Mouse (Mus musculus) adrenal gland, postnatal 4 days (tissue): ENCODE data around the gene Nup62. TPM values are rescaled to one million over a fixed set of nuclear protein-coding genes. Genes with fewer than 3 reads are reported as not detected.
"Not testable (repeated sequence)": the region's sequence is repeated elsewhere in the genome, so short reads cannot be mapped to it uniquely, and the experiment has no call there.

Experiments used
- DNase-seq, 2 experiments: peaks; one replicate each; pipeline ENCODE4 v3.0.0; 2021 to 2022; ENCODE audit warnings: low spot score in 2 of 2, mixed read lengths in 2 of 2
- microRNA-seq: library from miRNA; unstranded; fragments of <30 nt; microRNA quantifications from one replicate; pipeline ENCODE4 v1.2.0, GENCODE M21; 2021
- total RNA-seq, 2 experiments: library from RNA; stranded (reverse); gene quantifications; 2 replicates each; pipeline ENCODE4 v1.2.3; 2021

Nup62 gene
- total RNA-seq, 2 experiments from 2014 or later = 60.1 to 65.5 TPM

DNA sequence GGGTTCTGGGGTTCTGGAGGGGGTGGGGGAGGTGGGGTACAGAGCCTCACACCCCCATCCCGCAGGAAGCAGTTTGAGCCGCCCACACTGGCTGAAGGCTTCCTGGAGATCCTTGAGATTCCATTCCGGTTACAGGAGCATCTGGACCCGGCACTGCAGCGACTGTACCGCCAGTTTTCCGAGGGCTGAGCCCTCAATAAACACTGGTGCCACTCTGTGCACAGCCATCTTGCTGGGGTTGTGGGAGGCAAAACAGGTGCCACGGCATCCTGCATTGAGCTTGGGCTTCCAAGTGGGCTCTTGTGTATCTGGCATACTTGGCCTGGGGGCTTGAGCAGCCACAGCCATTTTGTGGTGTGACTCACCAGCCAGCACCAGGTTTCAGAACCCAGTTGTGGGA is 46.5 kb downstream of the Nup62 start:
- no peak for DNase-seq

GRCm38 (mm10) chr7:44863210-44863609 is 47.3 kb downstream of the Nup62 start:
- no peak for DNase-seq

GRCm38 (mm10) chr7:44863982-44864494 is 48.1 kb downstream of the Nup62 start:
- DNase-seq = no peak

- no peak for DNase-seq
These were observed 49.0 kb downstream of the Nup62 start for GRCm38 (mm10) chr7:44864595-44865542.

GRCm38 (mm10) chr7:44866276-44867009 is 50.6 kb downstream of the Nup62 start:
- peak in 1 of 2 experiments; percentile 71 for DNase-seq

DNA sequence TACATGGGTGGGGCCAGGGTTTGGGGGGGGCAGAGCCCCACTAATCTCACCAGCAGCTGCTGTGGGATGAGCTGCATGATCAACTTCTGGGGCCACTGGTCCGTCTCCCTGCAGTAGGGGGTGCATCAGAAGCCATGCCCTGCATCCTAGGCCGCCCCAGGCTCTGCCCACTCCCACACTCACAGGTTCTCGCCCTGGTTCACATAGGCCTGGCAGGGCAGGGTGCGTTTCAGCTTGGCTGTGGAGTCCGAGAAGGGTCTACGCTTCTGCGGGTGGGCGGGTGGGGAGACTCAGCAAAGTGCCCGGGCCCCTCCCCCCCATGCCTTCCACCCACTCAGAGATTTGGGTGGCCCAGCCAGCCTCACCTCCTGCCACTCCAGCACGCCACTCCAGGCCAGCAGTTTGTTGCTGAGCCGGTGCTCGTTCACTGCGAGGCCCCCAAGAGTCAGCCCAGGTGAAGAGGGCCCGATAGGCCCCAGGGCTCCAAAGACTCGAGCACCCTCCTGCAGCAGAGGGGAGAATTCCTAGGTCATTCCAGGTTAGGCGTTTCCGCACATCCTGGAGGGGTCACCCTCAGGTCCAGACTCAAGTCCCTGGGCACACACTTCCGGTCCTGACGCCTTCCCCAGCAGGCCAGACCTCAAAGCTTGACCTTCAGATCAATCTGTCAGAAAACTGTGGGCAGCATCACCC is 51.3 kb downstream of the Nup62 start:
- no peak for DNase-seq

DNA sequence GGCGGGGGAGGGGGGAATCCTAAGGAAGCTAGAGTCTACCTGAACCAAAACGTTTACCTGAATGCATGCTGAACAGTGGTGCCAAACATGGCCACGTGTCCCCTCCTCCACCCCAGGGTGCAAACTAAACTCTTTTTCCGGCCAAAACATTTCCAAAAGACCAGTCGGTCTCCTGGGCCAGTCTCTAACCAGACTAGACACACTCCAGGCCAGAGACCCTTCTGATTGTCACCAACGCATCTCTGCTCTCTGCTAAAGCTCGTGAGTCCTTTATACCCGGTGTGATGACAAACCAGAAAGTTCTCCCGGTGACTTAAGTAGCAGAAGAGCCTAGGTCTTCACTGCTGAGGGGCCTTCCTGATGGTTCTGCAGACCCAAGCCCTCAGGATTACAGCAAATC is 51.9 kb downstream of the Nup62 start:
- no peak for DNase-seq

DNA sequence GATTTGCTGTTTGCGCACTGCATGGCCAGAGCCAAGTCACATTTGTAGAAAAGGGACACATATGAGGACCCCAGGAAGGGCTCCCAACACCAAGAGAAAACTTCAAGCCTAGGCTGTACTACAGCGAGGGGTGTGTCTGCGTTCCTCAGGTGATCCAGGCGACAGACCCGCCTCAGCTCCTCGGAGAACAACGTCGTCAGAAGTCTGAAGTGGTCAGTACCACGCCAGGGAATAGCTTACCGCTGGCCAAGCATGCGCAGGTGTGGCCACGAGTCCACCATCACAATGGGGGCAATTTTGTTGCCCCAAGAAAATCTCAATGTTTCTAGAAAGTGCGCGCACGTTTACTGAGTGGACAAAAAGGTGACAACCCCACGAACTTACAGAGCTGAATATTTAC is 52.6 kb downstream of the Nup62 start:
- no peak for DNase-seq

DNA sequence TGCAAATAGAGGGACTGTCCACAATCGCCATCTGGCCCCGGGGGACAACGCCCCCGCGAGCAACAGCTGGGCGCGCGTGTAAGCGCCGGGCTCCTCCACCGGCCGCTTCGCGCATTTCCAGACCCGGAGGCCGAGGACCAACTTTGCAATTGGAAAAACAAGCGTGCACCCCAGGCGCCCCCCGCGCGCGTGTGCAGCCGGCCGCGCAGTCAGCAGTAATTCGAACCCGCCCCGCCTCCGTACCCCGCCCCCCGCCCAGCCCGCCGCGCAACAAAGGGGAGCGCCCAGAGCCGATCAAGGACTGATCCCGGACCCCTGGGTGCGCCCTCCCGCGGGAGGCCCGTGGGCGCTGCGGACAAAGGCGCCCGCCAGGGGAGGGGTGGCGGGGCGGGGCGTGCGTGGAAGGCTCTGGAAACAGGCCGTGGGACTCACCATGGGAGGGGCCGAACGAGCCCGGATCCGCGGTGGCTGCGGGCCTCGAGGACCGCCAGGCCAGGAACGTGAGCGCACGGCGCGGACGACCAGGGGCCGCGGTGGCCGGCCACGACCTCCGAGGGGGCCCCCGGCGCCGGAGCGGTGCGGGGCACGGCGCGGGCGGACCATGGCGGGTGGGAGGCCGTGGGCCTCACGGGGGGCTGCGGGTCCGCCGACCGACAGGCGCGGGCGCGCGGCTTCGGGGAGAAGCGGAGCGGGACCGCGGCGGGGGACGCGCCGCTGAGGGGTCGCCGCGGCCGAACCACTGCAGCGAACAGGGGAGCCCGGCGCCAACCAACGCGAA is 53.2 kb downstream of the Nup62 start:
- DNase-seq = peak; percentile 50 to 53

DNA sequence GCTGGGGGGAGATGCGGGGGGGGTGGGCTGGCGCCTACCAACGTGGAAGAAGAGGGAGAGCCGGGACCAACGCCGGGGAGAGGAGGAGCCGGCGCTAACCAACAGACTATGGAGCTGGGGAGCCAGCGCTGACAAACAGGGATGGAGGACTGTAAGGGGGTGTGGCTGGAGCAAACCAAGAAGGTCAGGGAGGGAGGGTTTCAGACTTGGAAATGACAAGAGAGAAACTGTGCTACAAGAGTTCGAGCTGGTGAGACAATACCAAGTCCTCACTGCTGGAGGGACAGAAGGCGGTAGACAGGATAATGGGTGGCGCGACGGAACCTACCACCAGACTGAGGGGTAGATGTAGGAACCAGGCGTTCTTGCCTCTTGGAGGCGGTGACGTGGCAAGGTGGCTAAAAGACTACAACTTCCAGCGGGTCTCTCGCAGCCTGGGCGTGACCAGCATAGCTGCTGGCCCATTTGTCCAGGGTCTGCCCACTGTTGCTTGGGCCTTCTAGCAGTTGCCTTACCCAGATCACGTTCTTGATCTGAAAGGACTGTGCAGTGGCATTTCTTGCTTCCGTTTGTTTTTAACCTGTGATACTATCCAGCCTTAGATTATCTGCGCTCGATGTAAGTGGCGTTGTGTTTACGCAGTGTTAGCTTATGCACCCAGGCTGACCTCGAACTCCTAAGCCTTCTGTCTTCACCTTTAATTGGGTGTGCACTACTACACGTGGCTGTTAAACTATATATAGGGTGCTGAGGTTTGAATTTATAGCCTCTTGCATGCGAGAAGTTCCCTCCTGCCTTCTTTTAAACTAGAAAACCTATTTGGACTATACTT is 54.0 kb downstream of the Nup62 start, which contains the start of gene Ptov1:
Gene Ptov1 (minus strand): TSS at position 92 of the 832 bp plus-strand sequence.
- peak; percentile 70 to 81 for DNase-seq

DNA sequence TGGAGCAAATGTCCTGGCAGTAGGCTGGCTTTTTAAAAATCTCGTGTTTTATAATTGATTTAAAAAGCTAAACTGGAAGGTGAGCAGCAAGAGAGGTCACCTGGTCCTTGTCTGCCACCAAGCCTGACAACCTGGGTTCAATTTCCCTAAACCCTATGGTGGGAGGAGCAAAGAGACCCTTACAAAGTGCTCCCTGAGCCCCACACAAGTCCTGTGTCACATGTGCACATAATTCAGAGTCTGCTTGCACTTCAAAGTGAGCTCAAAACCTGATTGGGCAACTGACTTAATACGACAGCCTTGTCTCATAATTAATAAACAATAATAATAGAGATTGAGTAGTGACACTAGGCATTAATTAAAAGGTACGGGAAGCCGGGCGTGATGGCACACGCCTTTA is 54.7 kb downstream of the Nup62 start:
- DNase-seq = no peak

DNA sequence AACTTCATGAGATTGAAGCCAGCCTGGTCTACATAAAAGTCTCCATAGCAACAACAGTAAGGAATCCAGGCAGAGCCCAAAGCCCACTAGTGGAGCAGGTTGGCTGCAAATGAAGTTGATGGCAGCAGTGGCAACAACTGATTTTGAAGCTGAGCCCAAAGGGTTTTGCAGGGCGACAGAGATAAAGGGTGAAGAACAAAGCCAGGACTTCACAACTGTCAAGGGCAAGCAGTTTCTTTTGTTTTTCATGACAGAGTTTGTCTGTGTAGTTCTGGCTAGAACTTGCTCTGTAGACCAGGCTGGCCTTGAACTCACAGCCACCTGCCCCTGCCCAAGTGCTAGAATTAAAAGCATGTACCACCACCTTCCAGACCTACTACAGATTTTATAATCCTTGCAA is 55.3 kb downstream of the Nup62 start:
- no peak for DNase-seq

DNA sequence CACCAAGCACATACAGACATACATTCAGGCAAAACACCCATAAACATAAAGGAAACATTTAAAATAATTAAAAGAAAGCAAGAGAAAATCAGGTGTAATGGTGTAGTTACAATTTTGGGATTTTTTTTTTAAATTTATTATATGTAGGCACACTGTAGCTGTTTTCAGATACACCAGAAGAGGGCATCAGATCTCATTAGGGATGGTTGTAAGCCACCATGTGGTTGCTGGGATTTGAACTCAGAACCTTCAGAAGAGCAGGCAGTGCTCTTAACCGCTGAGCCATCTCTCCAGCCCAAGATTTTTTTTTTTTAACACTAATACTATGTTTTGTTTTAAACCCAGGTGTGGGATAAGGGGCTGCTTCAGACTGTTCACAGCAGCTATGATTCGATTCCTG is 55.9 kb downstream of the Nup62 start:
- DNase-seq = not testable (repeated sequence)

DNA sequence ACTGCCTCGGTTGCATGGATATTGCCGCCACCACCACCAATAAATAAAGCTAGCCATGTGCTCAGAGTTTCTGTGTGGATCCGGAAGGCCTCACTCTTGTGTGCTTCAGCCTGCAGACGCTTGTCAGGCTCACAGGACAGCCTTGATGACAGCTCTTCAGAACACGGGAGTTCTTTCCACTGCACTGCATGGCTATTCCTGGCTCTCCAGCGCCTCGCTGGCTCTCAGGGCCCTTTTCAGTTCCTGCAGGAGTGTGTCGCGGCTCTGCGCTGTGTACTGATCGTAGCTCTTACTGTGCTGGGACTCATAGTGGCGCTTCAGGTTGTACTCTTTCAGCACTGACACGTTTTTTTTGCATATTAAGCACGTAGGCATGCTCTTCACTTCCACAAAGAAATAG is 61.9 kb downstream of the Nup62 start:
- DNase-seq = no peak

Small RNA genes lying within 50 kb of the gene (microRNA-seq; reads per million reads assigned to microRNA genes)
- not detected for gene Mir707

Other genes with a start within 250 kb of the Nup62 start
- 10 to 100 TPM in 1 of 2 experiments, 1 to 10 TPM in 1; 2.5 to 18.3 TPM for gene Napsa, start 243.7 kb upstream of the Nup62 start, total RNA-seq
- gene Kcnc3, start 225.4 kb upstream of the Nup62 start, total RNA-seq = 1 to 10 TPM; 7.6 to 9.9 TPM
- gene Myh14, start 145.2 kb upstream of the Nup62 start, total RNA-seq = 1 to 10 TPM; 7.0 to 8.2 TPM
- gene Izumo2, start 107.3 kb upstream of the Nup62 start, total RNA-seq = not detected
- gene Vrk3, start 67.7 kb upstream of the Nup62 start, total RNA-seq = 10 to 100 TPM; 42.8 to 43.4 TPM
- gene Zfp473, start 65.0 kb upstream of the Nup62 start, total RNA-seq = 1 to 10 TPM; 1.1 to 1.3 TPM
- 1 to 10 TPM; 1.1 to 1.8 TPM for gene Il4i1, start 299 bp downstream of the Nup62 start, total RNA-seq
- 100 to 1,000 TPM in 1 of 2 experiments, 10 to 100 TPM in 1; 59.8 to 104 TPM for gene Atf5, start 570 bp downstream of the Nup62 start, total RNA-seq
- gene Akt1s1, start 32.9 kb downstream of the Nup62 start, total RNA-seq = 100 to 1,000 TPM; 119 to 134 TPM
- 10 to 100 TPM; 87.9 to 92.0 TPM for gene Tbc1d17, start 33.0 kb downstream of the Nup62 start, total RNA-seq
- gene Pnkp, start 41.1 kb downstream of the Nup62 start, total RNA-seq = 10 to 100 TPM; 50.8 to 54.6 TPM
- gene Ptov1, start 53.7 kb downstream of the Nup62 start, total RNA-seq = 100 to 1,000 TPM; 385 to 394 TPM
- gene Med25, start 76.6 kb downstream of the Nup62 start, total RNA-seq = 100 to 1,000 TPM; 117 to 121 TPM
- 10 to 100 TPM; 24.6 to 26.7 TPM for gene Fuz, start 80.0 kb downstream of the Nup62 start, total RNA-seq
- gene Ap2a1, start 113.4 kb downstream of the Nup62 start, total RNA-seq = 100 to 1,000 TPM in 1 of 2 experiments, 10 to 100 TPM in 1; 99.9 to 107 TPM
- gene Tsks, start 127.1 kb downstream of the Nup62 start, total RNA-seq = under 1 TPM in 1 of 2 experiments, not detected in 1; 0.39 TPM
- gene Cpt1c, start 158.8 kb downstream of the Nup62 start, total RNA-seq = 10 to 100 TPM; 28.0 to 31.1 TPM
- 100 to 1,000 TPM; 380 to 390 TPM for gene Prmt1, start 170.5 kb downstream of the Nup62 start, total RNA-seq
- gene Irf3, start 181.6 kb downstream of the Nup62 start, total RNA-seq = 100 to 1,000 TPM; 106 to 111 TPM
- 10 to 100 TPM; 23.8 to 28.5 TPM for gene Bcl2l12, start 182.6 kb downstream of the Nup62 start, total RNA-seq
- gene Scaf1, start 200.3 kb downstream of the Nup62 start, total RNA-seq = 100 to 1,000 TPM; 114 TPM
- gene Rras, start 201.9 kb downstream of the Nup62 start, total RNA-seq = 10 to 100 TPM; 58.9 to 59.7 TPM
- 10 to 100 TPM; 76.4 to 85.1 TPM for gene Prr12, start 236.8 kb downstream of the Nup62 start, total RNA-seq
- gene Nosip, start 246.3 kb downstream of the Nup62 start, total RNA-seq = 10 to 100 TPM; 61.1 to 71.2 TPM
- gene Prrg2, start 246.6 kb downstream of the Nup62 start, total RNA-seq = 10 to 100 TPM; 17.9 to 18.6 TPM